Mouse (Mus musculus) megakaryocyte, embryonic 14.5 days (primary cell): ENCODE measurements around the gene Nlgn1. TPM values are rescaled to one million over a fixed set of nuclear protein-coding genes. Genes with fewer than 3 reads are reported as not detected.

ENCODE experiments used
- H3K27me3 ChIP-seq: replicated peaks from 2 replicates; pipeline ENCODE3; 2012; ENCODE audit warnings: inconsistent platforms
- H3K36me3 ChIP-seq: replicated peaks from 2 replicates; pipeline ENCODE3; 2012; ENCODE audit warnings: low read length, inconsistent platforms, mixed read lengths
- H3K4me1 ChIP-seq: 2 replicates; pipeline ENCODE4 v1.6.1; 2012; ENCODE audit warnings: inconsistent platforms
- H3K4me3 ChIP-seq: replicated peaks from 2 replicates; pipeline ENCODE3; 2012; ENCODE audit warnings: moderate library complexity, mild to moderate bottlenecking, inconsistent platforms
- H3K9me3 ChIP-seq: 2 replicates; pipeline ENCODE4 v1.6.1; 2012; ENCODE audit warnings: inconsistent platforms
- FLI1 ChIP-seq: IDR thresholded peaks from 2 replicates; pipeline ENCODE4 v1.6.1; 2012; ENCODE audit warnings: low read length, inconsistent platforms, mixed read lengths
- GATA1 ChIP-seq: IDR thresholded peaks from 3 replicates; pipeline ENCODE4 v1.6.1; 2012; ENCODE audit warnings: mixed read lengths, low read length, inconsistent platforms, borderline replicate concordance
- polyA plus RNA-seq: library from polyadenylated mRNA; stranded (reverse); fragments of >175 nt; gene quantifications from 2 replicates; pipeline ENCODE4 v1.2.3, GENCODE M21; 2012; ENCODE audit warnings: low replicate concordance; ENCODE audit not compliant: insufficient read depth

Gene Nlgn1
- polyA plus RNA-seq, 1 experiment = 0.13 TPM

GRCm38 (mm10) chr3:25724111-25724510 lies 608.1 kb downstream of the Nlgn1 start:
- Histone ChIP-seq H3K36me3 (no peaks in the 10 kb centered on the region), H3K4me1 (no peaks in the 10 kb centered on the region), H3K4me3 (no peak overlapping the region), H3K9me3 (no peaks in the 10 kb centered on the region), H3K27me3 (no peaks in the 10 kb centered on the region)
- TF ChIP-seq GATA1 (no peak), FLI1 (no peak)

GRCm38 (mm10) chr3:25721464-25721863 lies 610.8 kb downstream of the Nlgn1 start:
- H3K27me3 ChIP-seq = no peaks in the 10 kb centered on the region
- no peaks in the 10 kb centered on the region for H3K4me1 ChIP-seq
- H3K36me3 ChIP-seq = no peaks in the 10 kb centered on the region
- no peaks in the 10 kb centered on the region for H3K9me3 ChIP-seq
- H3K4me3 ChIP-seq = no peak overlapping the region
- TF ChIP-seq FLI1 (no peak), GATA1 (no peak)

- H3K27me3 ChIP-seq = no peaks in the 10 kb centered on the region
- H3K4me3 ChIP-seq = no peak overlapping the region
- H3K9me3 ChIP-seq = no peaks in the 10 kb centered on the region
- H3K4me1 ChIP-seq = no peaks in the 10 kb centered on the region
- no peaks in the 10 kb centered on the region for H3K36me3 ChIP-seq
- TF ChIP-seq GATA1 (no peak), FLI1 (no peak)
Observed at GRCm38 (mm10) chr3:25707380-25707779, 624.9 kb downstream of the Nlgn1 start.

- no peaks in the 10 kb centered on the region for H3K9me3 ChIP-seq
- TF ChIP-seq GATA1 = no peak
- no peak for TF ChIP-seq FLI1
- no peaks in the 10 kb centered on the region for H3K4me1 ChIP-seq
- H3K36me3 ChIP-seq = no peaks in the 10 kb centered on the region
- H3K4me3 ChIP-seq = no peak overlapping the region
- H3K27me3 ChIP-seq = no peaks in the 10 kb centered on the region
Observed at GRCm38 (mm10) chr3:25697231-25697630, 635.0 kb downstream of the Nlgn1 start.

- no peaks in the 10 kb centered on the region for H3K36me3 ChIP-seq
- no peak overlapping the region for H3K4me3 ChIP-seq
- no peaks in the 10 kb centered on the region for H3K4me1 ChIP-seq
- TF ChIP-seq FLI1 (no peak), GATA1 (no peak)
- no peaks in the 10 kb centered on the region for H3K27me3 ChIP-seq
- H3K9me3 ChIP-seq = no peaks in the 10 kb centered on the region; the same call in 1 of the 2 replicates
Observed at GRCm38 (mm10) chr3:25688789-25689464, 643.3 kb downstream of the Nlgn1 start.

- Histone ChIP-seq H3K9me3 (no peaks in the 10 kb centered on the region), H3K4me1 (0 out of 2 replicates have a peak, but pooled peaks cover 3% of the 10 kb centered on the region), H3K4me3 (no peak overlapping the region), H3K27me3 (no peaks in the 10 kb centered on the region), H3K36me3 (no peaks in the 10 kb centered on the region)
- TF ChIP-seq GATA1 (no peak), FLI1 (no peak)
Observed at GRCm38 (mm10) chr3:25683696-25684095, 648.6 kb downstream of the Nlgn1 start.

GRCm38 (mm10) chr3:25679373-25679772 lies 652.9 kb downstream of the Nlgn1 start:
- no peaks in the 10 kb centered on the region for H3K9me3 ChIP-seq
- no peaks in the 10 kb centered on the region for H3K27me3 ChIP-seq
- H3K4me3 ChIP-seq = no peak overlapping the region
- no peaks in the 10 kb centered on the region for H3K36me3 ChIP-seq
- no peak for TF ChIP-seq FLI1
- no peak for TF ChIP-seq GATA1
- H3K4me1 ChIP-seq = 0 out of 2 replicates have a peak, but pooled peaks cover 3% of the 10 kb centered on the region

- Histone ChIP-seq H3K9me3 (no peaks in the 10 kb centered on the region), H3K36me3 (no peaks in the 10 kb centered on the region), H3K4me3 (no peak overlapping the region), H3K27me3 (no peaks in the 10 kb centered on the region), H3K4me1 (0 out of 2 replicates have a peak, but pooled peaks cover 3% of the 10 kb centered on the region)
- TF ChIP-seq GATA1 (no peak), FLI1 (no peak)
Observed at GRCm38 (mm10) chr3:25675888-25676287, 656.4 kb downstream of the Nlgn1 start.

GRCm38 (mm10) chr3:25675069-25675468 lies 657.2 kb downstream of the Nlgn1 start:
- no peaks in the 10 kb centered on the region for H3K27me3 ChIP-seq
- TF ChIP-seq FLI1 = no peak
- H3K9me3 ChIP-seq = no peaks in the 10 kb centered on the region
- 0 out of 2 replicates have a peak, but pooled peaks cover 3% of the 10 kb centered on the region for H3K4me1 ChIP-seq
- no peak overlapping the region for H3K4me3 ChIP-seq
- H3K36me3 ChIP-seq = no peaks in the 10 kb centered on the region

- H3K4me1 ChIP-seq = no peaks in the 10 kb centered on the region
- no peak overlapping the region for H3K4me3 ChIP-seq
- H3K36me3 ChIP-seq = no peaks in the 10 kb centered on the region
- H3K27me3 ChIP-seq = no peaks in the 10 kb centered on the region
- TF ChIP-seq GATA1 (no peak), FLI1 (no peak)
- H3K9me3 ChIP-seq = no peaks in the 10 kb centered on the region
Observed at GRCm38 (mm10) chr3:25673408-25673807, 658.9 kb downstream of the Nlgn1 start.
